Mouse (Mus musculus): ENCODE data around the gene Taf3. TPM values are rescaled to one million over a fixed set of nuclear protein-coding genes. Genes with fewer than 3 reads are reported as not detected.

Taf3 gene
- total RNA-seq, 1 experiment, result 7.8 TPM

- Histone ChIP-seq H3K36me3 (ENCODE audit: control insufficient read depth, insufficient read depth, low read length, poor library complexity, severe bottlenecking) (no peaks in the 10 kb centered on the region), H3K27ac (ENCODE audit: insufficient read depth, low read depth, low read length, poor library complexity, severe bottlenecking) (no peak overlapping the region), H3K4me3 (ENCODE audit: insufficient read depth in 1 of 2, low read depth in 1 of 2, low read length in 2 of 2, poor library complexity in 1 of 2, severe bottlenecking in 1 of 2) (no peak overlapping the region), H3K9ac (ENCODE audit: insufficient read depth, low read depth, low read length, poor library complexity, severe bottlenecking) (no peak overlapping the region), H3K4me1 (ENCODE audit: control insufficient read depth in 2 of 2, insufficient read depth in 2 of 2, low read length in 2 of 2, poor library complexity in 1 of 2) (peaks cover 0 to 7% of the 10 kb centered on the region in 2 experiments; a peak in 1 of 4 replicates), H3K9me3 (ENCODE audit: control insufficient read depth, insufficient read depth, low read depth, low read length) (no peaks in the 10 kb centered on the region)
- no peak for TF ChIP-seq ZC3H11A (IDR thresholded peaks at IDR 0.05; ENCODE audit: borderline replicate concordance, low read depth, low read length)
- no peak for TF ChIP-seq HCFC1 (IDR thresholded peaks at IDR 0.05; ENCODE audit: borderline replicate concordance, insufficient read depth, low read length)
- no peak for TF ChIP-seq MAFK (IDR thresholded peaks at IDR 0.05; ENCODE audit: insufficient read depth, low read depth, low read length)
- TF ChIP-seq CHD2 (IDR thresholded peaks at IDR 0.05; ENCODE audit: low read depth, low read length), result no peak
- no peak for TF ChIP-seq ZNF384 (IDR thresholded peaks at IDR 0.05; ENCODE audit: low read depth, low read length)
- in situ Hi-C loops (cut with MboI; ENCODE audit: low sequenced_read_pairs in 2 of 2, unreplicated experiment in 2 of 2), result no loop called here
- DNase-seq (ENCODE audit: low read depth, low spot score), result no peak
Observed at GRCm38 (mm10) chr2:9875220-9875619, 173.2 kb downstream of the Taf3 start.

- Histone ChIP-seq H3K36me3 (ENCODE audit: control insufficient read depth, insufficient read depth, low read length, poor library complexity, severe bottlenecking) (no peaks in the 10 kb centered on the region), H3K4me1 (ENCODE audit: control insufficient read depth in 2 of 2, insufficient read depth in 2 of 2, low read length in 2 of 2, poor library complexity in 1 of 2) (peaks cover 0 to 7% of the 10 kb centered on the region in 2 experiments; a peak in 1 of 4 replicates), H3K9ac (ENCODE audit: insufficient read depth, low read depth, low read length, poor library complexity, severe bottlenecking) (no peak overlapping the region), H3K4me3 (ENCODE audit: insufficient read depth in 1 of 2, low read depth in 1 of 2, low read length in 2 of 2, poor library complexity in 1 of 2, severe bottlenecking in 1 of 2) (no peak overlapping the region; a peak in 1 of 4 replicates), H3K9me3 (ENCODE audit: control insufficient read depth, insufficient read depth, low read depth, low read length) (no peaks in the 10 kb centered on the region), H3K27ac (ENCODE audit: insufficient read depth, low read depth, low read length, poor library complexity, severe bottlenecking) (no peak overlapping the region)
- TF ChIP-seq ZC3H11A (IDR thresholded peaks at IDR 0.05; ENCODE audit: borderline replicate concordance, low read depth, low read length) (no peak), CHD2 (IDR thresholded peaks at IDR 0.05; ENCODE audit: low read depth, low read length) (no peak), ZNF384 (IDR thresholded peaks at IDR 0.05; ENCODE audit: low read depth, low read length) (no peak), MAFK (IDR thresholded peaks at IDR 0.05; ENCODE audit: insufficient read depth, low read depth, low read length) (no peak), HCFC1 (IDR thresholded peaks at IDR 0.05; ENCODE audit: borderline replicate concordance, insufficient read depth, low read length) (no peak)
- in situ Hi-C loops (cut with MboI; ENCODE audit: low sequenced_read_pairs in 2 of 2, unreplicated experiment in 2 of 2), result no loop called here
- DNase-seq (ENCODE audit: low read depth, low spot score), result no peak
Observed at GRCm38 (mm10) chr2:9874467-9875219, 173.8 kb downstream of the Taf3 start.

- DNase-seq (ENCODE audit: low read depth, low spot score), result no peak
- Histone ChIP-seq H3K4me3 (ENCODE audit: insufficient read depth in 1 of 2, low read depth in 1 of 2, low read length in 2 of 2, poor library complexity in 1 of 2, severe bottlenecking in 1 of 2) (no peak overlapping the region), H3K27ac (ENCODE audit: insufficient read depth, low read depth, low read length, poor library complexity, severe bottlenecking) (no peak overlapping the region), H3K4me1 (ENCODE audit: control insufficient read depth in 2 of 2, insufficient read depth in 2 of 2, low read length in 2 of 2, poor library complexity in 1 of 2) (peaks cover 0 to 7% of the 10 kb centered on the region in 2 experiments; a peak in 1 of 4 replicates), H3K9ac (ENCODE audit: insufficient read depth, low read depth, low read length, poor library complexity, severe bottlenecking) (no peak overlapping the region), H3K9me3 (ENCODE audit: control insufficient read depth, insufficient read depth, low read depth, low read length) (no peaks in the 10 kb centered on the region), H3K36me3 (ENCODE audit: control insufficient read depth, insufficient read depth, low read length, poor library complexity, severe bottlenecking) (no peaks in the 10 kb centered on the region)
- no peak for TF ChIP-seq MAFK (IDR thresholded peaks at IDR 0.05; ENCODE audit: insufficient read depth, low read depth, low read length)
- no peak for TF ChIP-seq ZC3H11A (IDR thresholded peaks at IDR 0.05; ENCODE audit: borderline replicate concordance, low read depth, low read length)
- TF ChIP-seq HCFC1 (IDR thresholded peaks at IDR 0.05; ENCODE audit: borderline replicate concordance, insufficient read depth, low read length), result no peak
- TF ChIP-seq CHD2 (IDR thresholded peaks at IDR 0.05; ENCODE audit: low read depth, low read length), result no peak
- TF ChIP-seq ZNF384 (IDR thresholded peaks at IDR 0.05; ENCODE audit: low read depth, low read length), result no peak
- in situ Hi-C loops (cut with MboI; ENCODE audit: low sequenced_read_pairs in 2 of 2, unreplicated experiment in 2 of 2), result no loop called here
Observed at GRCm38 (mm10) chr2:9873757-9874156, 174.6 kb downstream of the Taf3 start.

- in situ Hi-C loops (cut with MboI; ENCODE audit: low sequenced_read_pairs in 2 of 2, unreplicated experiment in 2 of 2), result no loop called here
- Histone ChIP-seq H3K4me1 (ENCODE audit: control insufficient read depth in 2 of 2, insufficient read depth in 2 of 2, low read length in 2 of 2, poor library complexity in 1 of 2) (peaks cover 0 to 7% of the 10 kb centered on the region in 2 experiments; a peak in 1 of 4 replicates), H3K36me3 (ENCODE audit: control insufficient read depth, insufficient read depth, low read length, poor library complexity, severe bottlenecking) (no peaks in the 10 kb centered on the region), H3K9me3 (ENCODE audit: control insufficient read depth, insufficient read depth, low read depth, low read length) (no peaks in the 10 kb centered on the region), H3K27ac (ENCODE audit: insufficient read depth, low read depth, low read length, poor library complexity, severe bottlenecking) (no peak overlapping the region), H3K9ac (ENCODE audit: insufficient read depth, low read depth, low read length, poor library complexity, severe bottlenecking) (no peak overlapping the region), H3K4me3 (ENCODE audit: insufficient read depth in 1 of 2, low read depth in 1 of 2, low read length in 2 of 2, poor library complexity in 1 of 2, severe bottlenecking in 1 of 2) (no peak overlapping the region)
- no peak for TF ChIP-seq HCFC1 (IDR thresholded peaks at IDR 0.05; ENCODE audit: borderline replicate concordance, insufficient read depth, low read length)
- no peak for TF ChIP-seq ZNF384 (IDR thresholded peaks at IDR 0.05; ENCODE audit: low read depth, low read length)
- no peak for TF ChIP-seq MAFK (IDR thresholded peaks at IDR 0.05; ENCODE audit: insufficient read depth, low read depth, low read length)
- DNase-seq (ENCODE audit: low read depth, low spot score), result no peak
Observed at GRCm38 (mm10) chr2:9872682-9873081, 175.7 kb downstream of the Taf3 start.

All from ES-E14 (cell line).